Mouse (Mus musculus): ENCODE results near the gene Etv6.

DNA sequence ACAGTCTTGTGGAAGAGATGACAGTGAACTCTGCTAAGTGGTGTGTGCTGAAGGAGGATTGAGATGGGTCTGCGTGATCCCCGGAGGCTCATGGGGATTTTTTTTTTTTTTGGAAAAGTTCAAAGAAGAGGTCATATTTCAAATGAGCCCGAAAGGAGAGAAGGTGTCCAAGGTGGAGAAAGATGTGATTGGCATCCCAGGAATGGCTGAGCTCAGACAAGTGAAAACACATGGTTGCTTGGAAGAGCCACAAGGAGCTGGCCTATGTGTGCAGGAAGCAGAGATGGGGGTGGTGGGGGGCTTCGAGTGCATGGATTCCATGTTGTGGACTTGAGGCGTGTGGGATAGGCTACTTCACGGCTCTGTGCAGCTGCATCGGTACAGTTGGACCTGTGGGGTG lies 50.9 kb downstream of the Etv6 start:
- TF ChIP-seq CTCF (IDR thresholded peaks at IDR 0.05; ENCODE audit: extremely low read depth, insufficient read length, insufficient replicate concordance, low read depth, low read length) (no peak), POLR2A (IDR thresholded peaks at IDR 0.05; ENCODE audit: low read depth, low read length) (no peak)
